Mouse (Mus musculus) gastrocnemius, postnatal 10 days (tissue): ENCODE measurements around the gene Hk1. TPM values are rescaled to one million over a fixed set of nuclear protein-coding genes. Genes with fewer than 3 reads are reported as not detected.
A peak's percentile ranks its signal among the peaks of the same experiment; 100 is the strongest.

Experiments
- DNase-seq: peaks from one replicate; pipeline ENCODE4 v3.0.0; 2021; ENCODE audit warnings: mixed read lengths
- total RNA-seq, 2 experiments: library from RNA; stranded (reverse); gene quantifications; 2 replicates each; pipeline ENCODE4 v1.2.3; 2021

Hk1 gene
- total RNA-seq, 2 experiments from 2014 or later = 17.8 to 22.5 TPM

DNA sequence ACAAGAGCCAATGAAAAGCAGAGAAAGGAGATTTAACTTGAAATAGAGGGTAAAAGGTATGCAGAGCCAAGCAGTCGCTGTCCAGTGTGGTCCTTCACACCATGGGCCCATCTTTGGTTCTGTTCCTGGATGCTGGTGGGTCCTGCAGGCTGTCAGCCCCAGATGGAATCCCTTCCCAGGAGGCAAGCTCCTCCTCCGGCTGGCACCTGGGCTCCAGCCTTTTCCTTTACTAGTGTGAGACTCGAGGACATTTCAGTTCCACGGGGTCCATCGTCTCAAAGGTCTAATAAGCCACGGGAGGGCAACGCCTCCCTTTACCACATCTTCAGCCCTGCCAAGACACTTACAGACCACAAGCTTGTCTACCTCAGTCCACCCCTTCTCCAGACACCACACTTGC, 60.6 kb downstream of the Hk1 start:
- DNase-seq = no peak

DNA sequence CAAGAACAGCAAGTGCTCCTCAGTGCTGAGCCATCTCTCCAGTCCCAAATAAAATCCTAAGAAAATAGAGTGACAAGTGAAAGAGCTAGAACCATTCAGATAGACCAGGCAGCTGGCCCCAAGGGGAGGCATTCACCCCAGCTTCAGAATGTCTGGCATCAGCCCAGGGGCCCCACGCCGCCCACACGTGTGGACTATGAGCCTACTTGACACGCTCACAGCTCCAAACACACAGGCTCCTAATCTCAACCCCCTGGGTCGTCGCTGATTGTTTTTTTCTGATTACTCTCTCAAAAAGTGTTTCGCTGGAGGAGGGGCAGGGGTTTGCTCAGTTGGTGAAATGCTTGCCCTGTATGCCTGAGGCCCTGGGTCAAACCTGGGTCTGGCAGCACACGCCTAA, 63.2 kb downstream of the Hk1 start:
- DNase-seq = no peak

DNA sequence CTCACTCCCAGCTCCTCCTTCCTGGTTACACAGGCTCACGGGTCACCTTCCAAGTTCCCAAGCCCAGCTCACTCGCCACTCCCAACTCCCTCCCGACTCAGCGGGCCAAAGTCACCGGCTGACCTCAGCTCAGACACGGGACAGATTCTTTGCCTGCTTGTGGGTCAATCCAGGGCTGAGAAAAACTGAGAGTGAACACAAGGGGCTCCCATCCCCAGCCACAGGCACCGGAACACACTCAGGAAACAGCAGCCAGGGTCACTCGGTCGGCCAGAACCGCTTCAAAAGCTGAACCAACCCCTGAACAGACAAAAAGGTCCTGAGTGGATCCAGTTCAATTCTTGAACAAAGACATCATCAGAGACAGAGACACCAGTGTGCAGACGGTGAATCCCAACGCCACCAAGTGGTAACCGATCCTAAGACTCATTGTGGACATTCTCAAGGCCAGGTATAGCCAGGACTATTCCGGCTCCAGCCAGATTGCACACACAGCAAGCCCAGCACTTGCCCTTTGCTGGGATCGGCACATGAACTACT, 65.8 kb downstream of the Hk1 start:
- no peak for DNase-seq

DNA sequence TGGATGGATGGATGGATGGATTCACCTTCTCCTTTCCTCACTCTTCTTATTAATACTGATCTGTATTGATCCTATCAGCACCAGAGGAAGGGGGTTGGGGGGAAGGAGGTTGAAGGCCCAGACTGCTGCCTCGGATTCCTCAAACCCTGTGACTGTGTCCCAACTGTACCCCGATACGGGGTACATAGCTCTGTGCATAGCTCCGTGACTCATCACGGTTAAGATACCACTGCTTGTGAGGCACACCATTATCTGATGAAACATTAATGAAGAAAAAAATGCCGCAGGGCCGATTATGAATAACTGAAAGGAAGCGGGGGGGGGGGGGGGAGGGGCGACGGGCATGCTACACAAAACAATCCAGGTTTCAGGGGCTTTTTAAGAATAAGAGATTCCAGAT, 66.6 kb downstream of the Hk1 start:
- no peak for DNase-seq

DNA sequence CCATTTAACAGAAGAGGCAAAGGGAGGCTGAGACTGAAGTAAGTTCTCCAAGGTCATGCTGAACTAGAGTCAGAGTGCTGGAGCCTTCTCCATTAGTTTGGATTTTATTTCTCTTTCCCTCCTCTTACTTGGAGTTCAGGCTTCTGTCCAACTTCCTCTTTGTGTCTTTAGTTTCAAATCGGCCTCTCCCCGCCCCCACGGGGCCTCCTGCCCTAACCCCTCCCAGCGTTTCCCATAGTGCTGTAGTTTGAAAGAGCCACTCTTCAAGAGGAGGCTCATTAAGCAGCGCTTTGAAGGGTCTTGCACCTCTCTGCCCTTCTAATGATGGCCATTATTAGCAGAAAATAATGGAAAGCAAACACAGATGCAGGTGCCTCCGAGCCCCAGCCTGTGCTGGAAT, 68.2 kb downstream of the Hk1 start:
- DNase-seq = peak; percentile 39

DNA sequence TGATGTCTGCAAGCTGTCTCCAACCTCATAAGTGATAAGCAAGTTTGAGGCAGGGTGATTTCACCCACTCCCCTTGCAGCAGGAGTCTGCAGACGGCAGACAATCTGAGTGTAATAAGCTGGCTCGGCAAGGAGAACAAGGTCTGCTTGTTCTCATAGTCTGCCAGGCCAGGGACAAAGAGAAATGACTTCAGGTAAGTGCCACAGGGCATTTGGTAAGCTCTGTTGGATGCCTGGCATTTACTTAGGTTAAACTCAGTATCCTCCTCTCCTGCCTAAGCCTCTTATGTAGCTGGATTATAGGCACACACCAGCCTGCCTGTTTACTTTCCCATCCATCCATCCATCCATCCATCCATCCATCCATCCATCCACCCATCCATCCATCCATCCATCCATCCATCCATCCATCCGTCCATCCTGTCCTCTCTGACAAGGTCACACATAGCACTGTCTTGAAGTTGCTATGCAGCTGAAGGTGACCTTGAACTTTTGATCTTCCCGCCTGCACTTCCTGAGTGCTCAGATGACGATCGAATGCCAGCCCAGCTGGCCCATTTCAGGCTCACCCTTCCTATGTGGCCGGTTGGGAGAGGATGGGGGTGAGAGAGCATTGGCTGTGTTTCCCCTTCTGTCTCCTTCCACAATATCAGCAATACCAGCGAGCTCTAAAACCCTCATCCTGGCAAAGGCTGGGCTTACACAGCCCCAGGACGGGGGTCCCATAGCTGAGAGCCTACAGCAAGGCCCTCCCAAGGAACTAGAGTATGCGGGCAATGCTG, 69.3 kb downstream of the Hk1 start:
- DNase-seq = no peak

DNA sequence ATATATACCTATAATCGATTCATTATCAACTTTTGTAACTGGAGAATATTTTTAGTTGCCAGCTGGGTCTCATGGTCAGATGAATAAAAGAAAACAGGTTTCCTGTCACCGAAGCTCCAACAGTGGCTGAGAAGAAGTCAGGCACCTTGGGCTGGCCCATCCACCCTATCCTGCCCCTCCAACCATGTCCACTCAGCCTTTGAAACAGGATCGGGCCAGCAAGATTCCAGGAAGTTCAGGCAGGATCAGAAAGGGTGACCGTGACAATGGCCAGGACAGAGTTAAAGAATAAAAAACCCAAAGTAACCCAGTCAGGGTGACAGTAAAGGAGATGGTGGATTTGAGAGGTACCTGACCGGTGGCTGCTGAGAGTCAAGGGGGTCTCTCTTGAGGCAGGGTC, 70.1 kb downstream of the Hk1 start:
- no peak for DNase-seq

DNA sequence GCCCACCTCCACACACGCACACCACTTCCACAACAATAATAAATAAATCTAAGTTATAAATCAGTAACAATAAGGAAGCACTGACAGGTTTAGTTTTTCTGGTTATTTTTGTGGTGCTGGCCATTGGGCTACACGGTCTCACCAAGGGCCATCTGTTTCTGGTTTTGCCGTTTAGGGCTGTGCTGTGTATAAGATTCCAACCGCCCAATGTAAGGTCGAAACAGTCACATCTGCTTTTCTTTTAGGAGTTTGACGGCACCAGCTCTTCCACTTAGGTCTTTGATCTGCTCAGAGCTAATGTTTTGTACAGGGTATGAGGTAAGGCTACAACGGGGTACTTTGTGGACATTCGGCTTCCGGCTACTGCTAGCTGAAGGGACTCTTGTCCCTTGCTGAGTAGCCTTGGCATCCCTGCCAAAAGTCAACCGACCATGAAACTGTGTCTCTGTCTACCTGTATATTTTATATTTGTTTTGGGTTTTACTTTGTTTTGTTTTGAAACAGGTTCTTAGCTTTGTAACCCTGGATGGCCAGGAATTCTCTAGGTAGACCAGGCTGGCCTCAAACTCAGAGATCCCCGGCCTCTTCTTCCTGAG, 70.7 kb downstream of the Hk1 start:
- DNase-seq = no peak

DNA sequence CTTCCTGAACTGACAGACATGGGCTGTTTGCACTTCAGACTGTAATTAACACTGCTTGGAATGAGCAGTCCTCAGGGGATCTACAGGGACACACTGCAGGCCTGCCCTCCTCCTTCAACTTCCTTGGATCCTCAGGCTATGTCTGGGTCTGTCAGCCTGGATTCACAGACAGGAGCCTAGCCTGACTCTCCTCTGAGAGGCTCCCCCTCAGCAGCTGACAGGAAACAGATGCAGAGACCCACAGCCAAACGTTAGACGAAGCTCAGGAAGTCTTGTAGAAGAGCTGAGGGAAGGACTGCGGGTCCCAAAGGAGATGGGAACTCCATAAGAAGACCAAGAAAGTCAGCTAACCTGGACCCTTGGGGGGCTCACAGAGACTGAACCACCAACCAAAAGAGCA, 73.2 kb downstream of the Hk1 start:
- DNase-seq = no peak

DNA sequence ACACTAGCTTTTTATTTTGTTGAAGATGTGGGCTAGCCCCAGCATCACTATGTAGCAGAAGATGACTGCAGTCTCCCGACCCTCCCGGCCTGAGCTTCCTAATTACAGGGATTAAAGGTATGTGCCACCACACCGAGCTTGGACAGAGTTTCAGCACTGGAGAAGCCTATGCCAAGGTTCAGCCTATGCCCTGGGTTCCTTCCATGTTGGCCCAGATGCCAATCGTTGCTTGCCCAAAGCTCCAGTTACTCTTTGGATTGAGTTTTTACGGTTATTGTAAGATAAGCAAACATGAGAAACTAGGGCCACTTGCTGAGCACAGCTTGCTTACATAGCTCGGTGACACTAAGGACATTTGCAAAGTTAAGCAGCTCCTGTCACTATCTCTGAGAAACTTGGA, 74.6 kb downstream of the Hk1 start:
- no peak for DNase-seq

DNA sequence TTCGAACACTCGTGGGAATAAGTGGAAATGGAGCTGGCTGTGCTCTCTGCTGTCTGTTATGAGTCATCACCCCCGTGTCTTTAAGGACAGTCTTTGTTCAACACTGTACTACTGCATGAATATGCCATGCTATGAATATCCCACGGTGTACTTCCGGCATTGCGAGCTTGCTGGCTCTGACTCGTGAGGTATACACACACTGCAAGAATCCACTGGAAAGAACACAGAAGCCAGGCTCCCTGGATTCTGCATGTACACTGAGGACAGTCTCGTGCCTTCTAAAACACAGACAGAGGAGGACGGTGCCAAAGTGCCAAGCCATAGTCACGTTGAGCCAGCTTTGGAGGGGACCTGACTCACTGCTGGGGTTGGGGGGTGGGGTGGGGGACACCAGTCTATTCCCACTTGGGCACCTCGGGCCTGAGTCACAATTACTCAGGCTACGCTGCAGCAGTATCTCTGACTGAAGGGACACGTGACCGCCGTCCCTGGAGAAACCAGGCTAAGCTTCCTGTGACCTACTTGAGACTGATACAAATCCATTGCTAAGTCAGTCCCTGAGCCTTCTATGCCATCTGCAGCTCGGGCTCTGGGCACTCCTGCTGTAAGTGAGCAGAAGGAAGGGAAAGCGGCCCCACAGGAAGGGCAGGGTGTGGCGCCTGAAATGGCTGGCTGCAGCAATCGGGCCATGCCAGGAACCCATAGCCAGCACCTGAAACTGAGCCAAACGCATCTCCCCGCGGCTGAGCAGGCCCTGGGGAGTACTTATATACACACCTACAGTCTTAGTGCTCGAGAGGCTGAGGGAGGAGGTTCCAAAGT, 79.5 kb downstream of the Hk1 start:
- DNase-seq = peak; percentile 24

DNA sequence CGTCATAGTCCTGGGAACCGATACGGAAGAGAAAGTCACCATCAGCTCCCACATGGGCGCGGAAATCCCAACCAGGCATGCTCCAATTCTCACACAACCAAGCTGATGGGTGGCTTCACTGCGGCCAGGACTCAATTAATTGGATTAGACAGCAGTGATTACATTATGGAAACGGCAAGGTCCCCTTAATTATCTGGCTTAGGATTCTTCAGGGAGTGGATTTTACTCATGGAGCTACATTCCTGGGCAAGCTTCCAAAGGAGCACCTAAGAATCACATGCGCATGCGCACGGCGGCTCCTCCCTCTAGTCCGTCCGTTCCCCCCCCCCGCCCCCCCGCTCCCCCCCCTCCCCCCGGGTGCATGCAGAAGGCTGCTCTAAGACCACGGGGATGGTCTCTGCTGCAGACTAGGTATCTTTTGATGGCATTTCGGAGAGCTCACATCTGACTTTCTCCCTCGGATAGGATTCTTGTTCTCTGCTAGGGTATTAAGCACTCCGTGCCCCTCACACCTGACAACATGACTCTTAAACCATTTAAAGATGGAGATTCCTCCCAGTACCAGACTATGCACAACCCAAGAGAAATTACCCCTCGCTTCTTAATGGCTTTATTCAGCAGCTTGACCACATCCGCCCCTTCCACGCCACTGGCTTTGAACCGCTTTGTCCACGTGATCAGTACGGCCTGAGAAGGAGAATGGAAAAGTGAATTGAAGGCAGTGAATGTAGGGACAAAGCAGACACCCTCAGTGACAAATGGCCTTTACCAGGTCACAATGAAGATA, 83.4 kb downstream of the Hk1 start:
- no peak for DNase-seq

DNA sequence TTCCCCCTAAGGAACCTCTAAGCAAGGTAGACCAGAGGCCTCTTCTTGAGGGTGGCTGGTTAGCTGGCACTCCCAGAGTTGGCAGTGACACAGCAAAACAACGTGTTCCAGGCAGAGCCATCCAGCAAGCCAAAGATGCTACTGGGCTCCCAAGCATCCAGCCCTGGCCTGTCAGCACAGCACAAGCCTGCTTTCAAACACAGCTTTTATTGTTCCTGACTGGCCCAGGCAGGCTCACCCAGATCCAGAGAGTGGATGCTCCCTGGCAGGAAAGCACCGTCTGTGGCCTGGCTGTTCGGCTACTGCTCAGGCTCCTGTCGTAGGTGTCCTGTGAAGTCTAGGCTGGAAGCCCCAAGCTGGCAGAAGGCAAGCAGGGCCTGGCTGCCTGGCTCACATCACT, 85.6 kb downstream of the Hk1 start:
- DNase-seq = no peak

DNA sequence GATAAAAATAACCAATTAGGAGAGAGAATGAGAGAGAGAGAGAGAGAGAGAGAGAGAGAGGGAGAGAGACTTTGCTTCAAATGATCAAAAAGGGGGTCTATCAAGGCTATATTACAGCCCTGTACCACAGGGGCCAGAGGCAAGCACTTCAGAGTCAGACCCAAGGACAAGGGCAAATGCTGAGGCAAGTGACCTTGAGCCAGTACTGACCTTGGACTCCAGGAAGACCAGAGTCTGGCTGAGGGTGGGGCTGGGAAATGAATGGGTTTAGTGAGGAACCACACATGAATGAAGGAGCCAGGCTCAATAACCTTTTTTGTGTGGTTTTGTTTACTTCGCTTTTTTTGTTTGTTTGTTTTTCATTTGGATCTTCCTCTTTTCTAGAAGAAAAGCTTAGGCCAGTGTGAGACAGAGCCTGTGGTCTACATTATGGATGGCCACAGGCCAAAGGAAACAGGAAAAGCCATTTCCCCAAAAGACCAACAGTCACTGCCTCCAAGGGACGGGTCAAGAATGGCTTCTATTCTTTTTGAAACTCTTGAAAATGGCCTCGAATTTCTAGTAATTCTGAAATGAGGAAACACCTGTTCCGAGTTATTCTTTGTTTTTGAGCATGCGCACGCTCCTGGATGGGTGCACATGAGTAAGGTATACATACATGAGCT, 92.1 kb downstream of the Hk1 start:
- DNase-seq = no peak

DNA sequence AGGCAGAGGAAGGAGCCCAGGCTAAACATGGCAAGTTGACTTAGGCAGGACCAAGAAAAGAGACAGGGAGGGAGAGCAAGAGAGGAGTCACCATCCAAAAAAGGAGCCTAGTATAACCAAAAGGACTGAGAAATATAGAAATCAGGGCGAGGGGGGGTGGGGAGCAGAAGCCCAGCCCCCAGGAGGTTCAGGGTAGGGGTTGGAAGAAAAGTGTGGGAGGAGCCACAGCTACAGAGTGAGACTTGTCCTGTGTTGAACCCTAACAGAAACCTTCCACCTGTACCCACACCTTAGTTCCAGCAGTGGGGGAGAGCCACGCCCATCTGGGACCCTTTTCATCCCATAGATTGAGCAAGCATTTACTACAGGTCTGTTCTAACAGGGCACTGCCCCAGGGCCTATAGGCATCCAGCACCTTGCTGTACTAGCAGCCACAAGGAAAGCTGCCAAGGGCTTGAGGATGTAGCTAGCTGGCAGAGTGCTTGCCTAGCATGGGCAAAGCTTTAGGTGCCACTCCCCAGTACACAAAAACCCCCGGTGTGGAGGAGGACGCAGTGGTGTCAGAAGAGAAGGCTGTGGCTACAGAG, 96.4 kb downstream of the Hk1 start:
- no peak for DNase-seq

DNA sequence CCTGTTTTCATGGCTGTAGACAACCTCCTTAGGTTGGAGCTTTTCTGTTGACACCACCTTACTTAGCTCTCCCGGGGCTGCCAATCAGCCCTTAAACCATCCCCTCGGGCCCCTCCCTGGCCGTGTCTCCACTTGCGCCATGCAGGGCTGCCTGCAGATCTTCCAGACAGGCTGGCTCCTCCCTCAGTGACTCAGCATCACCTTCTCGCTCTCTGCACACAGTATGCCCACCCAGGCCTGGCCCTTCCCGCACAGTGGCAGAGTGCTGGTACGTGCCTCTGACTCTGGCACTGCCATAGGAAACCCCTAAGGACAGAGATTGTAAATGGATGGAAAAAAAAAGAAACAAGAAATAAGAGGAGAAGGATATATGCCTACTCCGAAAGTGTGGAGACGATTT, 96.9 kb downstream of the Hk1 start:
- DNase-seq = no peak

DNA sequence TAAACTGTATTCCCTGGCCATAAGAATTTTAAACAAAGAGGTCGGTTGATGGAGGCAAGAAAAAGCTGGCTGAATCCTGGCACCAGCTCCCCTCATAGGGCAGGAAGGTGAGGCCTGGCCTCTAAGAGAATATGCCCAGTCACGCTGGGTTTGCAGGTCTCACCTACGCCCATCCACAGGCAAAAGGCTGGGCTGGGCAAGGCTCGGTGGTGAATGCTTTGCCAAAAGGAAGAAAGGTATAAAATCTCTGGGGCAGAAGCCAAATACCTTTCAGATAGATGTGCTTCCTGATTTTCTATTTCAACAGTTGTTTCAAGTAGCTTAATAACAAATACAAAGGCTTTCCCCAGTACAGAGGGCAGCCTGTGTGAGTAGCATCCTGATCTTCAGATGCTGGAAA, 100.0 kb downstream of the Hk1 start:
- DNase-seq = no peak

DNA sequence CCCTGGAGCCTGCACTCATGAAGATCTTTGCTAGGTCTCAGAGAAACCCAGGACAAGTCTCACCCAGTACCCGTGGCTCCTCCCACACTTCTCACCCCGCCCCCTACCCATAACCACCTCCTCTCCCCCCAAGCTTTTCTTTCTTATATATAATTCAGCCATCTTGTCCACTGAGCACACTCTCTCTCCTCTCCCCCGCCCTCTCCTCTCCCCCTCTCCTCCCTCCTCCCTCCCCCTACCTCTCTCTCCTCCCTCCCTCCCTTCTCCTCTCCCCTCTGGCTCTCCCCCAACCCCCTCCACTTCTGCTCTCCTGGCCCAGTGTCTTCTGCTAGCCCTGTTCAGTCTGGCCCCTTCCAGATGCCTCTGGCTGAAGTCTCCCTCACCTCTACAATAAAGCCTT, 100.6 kb downstream of the Hk1 start:
- no peak for DNase-seq

DNA sequence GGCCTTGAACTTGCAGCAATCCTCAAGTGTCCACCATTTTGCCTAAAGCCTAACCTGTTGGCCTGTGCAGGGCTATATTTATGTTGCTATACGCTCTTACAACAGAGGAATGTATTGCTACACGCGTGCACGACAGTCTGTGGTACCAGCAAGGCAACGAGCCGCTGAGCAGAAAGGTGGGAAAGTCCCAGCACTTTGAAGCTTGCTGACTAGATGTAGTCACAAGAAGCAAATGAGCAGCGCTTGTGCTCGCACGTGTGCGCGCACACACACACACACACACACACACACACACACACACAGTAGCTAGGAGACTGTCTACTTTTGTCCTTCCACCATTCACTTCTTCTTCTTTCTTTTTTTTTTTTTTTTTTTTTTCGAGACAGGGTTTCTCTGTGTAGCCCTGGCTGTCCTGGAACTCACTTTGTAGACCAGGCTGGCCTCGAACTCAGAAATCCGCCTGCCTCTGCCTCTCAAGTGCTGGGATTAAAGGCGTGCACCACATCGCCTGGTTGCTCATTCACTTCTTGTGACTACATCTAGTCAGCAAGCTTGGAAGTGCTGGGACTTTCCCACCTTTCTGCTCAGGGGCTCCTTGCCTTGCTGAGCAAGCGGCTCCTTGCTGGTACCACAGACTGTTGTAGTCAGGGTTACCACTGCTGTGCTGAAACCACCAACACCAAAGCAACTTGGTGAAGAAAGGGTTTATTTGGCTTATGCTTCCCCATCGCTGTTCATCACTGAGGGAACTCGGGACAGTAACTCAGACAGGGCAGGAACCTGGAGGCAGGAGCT, 102.0 kb downstream of the Hk1 start:
- no peak for DNase-seq

DNA sequence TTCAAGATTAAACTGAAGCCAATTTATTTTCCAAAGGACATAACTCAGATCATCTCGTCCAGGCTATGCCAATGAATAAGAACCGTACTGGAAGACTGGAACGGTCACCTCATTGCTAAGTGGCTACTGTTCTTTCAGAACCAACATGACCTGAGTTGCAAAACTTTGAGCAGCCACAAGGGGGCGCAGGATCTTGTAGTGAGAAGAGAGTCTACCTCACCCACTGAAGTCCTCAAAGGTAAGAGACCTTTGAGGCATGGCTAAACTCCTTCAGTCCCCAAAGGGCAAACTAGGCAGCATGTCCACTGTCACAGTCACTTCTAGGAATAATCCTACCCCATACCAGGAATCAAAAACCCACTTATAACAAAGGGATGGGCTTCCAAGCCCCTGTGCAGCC, 104.5 kb downstream of the Hk1 start:
- DNase-seq = peak; percentile 93

DNA sequence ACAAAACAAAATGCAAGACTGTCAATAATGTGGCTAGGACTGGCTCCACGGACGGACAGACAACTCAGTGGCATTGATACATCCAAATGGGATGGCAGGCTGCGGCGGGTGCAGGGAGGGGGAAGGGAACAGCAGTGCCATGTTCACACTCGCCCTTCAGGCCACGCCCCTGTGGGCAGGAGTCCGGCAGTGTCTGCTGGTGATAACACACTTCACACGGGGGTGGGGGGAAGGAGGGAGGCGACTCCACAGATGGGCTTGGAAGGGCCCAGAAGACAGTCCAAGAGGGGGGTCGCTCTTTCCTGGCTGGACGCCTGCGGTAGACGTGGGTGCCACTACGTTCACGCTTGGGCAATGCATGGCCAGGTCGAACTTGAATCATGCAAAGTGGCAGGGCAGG, 110.4 kb downstream of the Hk1 start:
- no peak for DNase-seq
